Mouse (Mus musculus) kidney, adult 2 months (tissue): ENCODE results near the gene Dnlz.

Source experiments
- CTCF ChIP-seq: fragments of 200-500 bp; conservative IDR thresholded peaks from 2 replicates; pipeline ENCODE4 v1.5.1; 2011; ENCODE audit warnings: low read depth, mild to moderate bottlenecking, control low read depth, low read length, moderate library complexity, mixed read lengths; ENCODE audit not compliant: insufficient read depth, insufficient read length
- POLR2A ChIP-seq: fragments of 200-500 bp; IDR thresholded peaks from one replicate; pipeline ENCODE4 v1.6.1; 2011; ENCODE audit warnings: low read depth, low read length, control low read depth

DNA sequence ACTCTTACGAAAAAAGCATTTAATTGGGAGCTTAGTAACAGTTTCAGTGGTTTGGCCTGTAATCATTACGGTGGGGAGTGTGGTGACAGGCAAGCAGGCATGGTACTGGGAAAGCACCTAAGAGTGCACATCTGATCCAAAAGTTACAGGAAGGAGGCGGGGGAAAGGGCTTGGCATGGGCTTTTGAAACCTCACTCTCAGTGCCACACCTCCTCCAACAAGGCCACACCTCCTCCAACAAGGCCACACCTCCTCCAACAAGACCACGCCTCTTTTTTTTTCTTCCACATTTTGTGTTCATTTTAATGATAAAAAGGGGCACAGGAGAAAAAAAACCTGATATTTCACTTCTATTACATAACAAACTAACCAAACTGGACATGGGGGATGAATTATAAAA lies 24.1 kb downstream of the Dnlz start:
- TF ChIP-seq POLR2A (no peak), CTCF (no peak)
